Comparison of ENCODE assay signal across 18 mouse cellular contexts in genomic region chr7:71289702-71290101, GRCm38 (mm10).
DNase-seq lines count a peak whose midpoint lies in the region; ATAC-seq and TF ChIP-seq lines count a peak whose summit lies in the region.
"Had no signal": no experiment of that assay in that cellular context is flagged by ENCODE, and none has a peak within 500 bp of the region (broad histone marks: within the 10 kb centered on the region; RNA-seq: fewer than 3 reads in every experiment).

No protein-coding gene starts in this region.

- H3K27me3 ChIP-seq in liver, adult 2 months (ENCODE audit: control insufficient read depth, insufficient read depth, low read length): no peaks in the 10 kb centered on the region
- no peaks in the 10 kb centered on the region for H3K27me3 ChIP-seq in liver, postnatal 0 days (ENCODE audit: insufficient read depth, low read length)
- H3K27me3 ChIP-seq: CH12.LX had no signal

- no peak for TF ChIP-seq POLR2A in liver, adult 2 months (IDR thresholded peaks at IDR 0.05; ENCODE audit: extremely low read depth, insufficient read depth, low read length)

- no peak overlapping the region for H3K9ac ChIP-seq in liver, adult 2 months (ENCODE audit: low read depth, low read length)
- H3K9ac ChIP-seq in liver, postnatal 0 days (replicated peaks): no peak overlapping the region

- H3K4me1 ChIP-seq in liver, adult 2 months (ENCODE audit: control insufficient read depth, insufficient read depth, low read length): no peaks in the 10 kb centered on the region; the same call in 1 of the 2 replicates
- H3K4me1 ChIP-seq in liver, postnatal 0 days (ENCODE audit: insufficient read depth): no peaks in the 10 kb centered on the region

- no peak for TF ChIP-seq CTCF in liver, adult 2 months (IDR thresholded peaks at IDR 0.05; ENCODE audit: low read depth, low read length)
- TF ChIP-seq CTCF in liver, postnatal 0 days (IDR thresholded peaks at IDR 0.05; ENCODE audit: low read depth): no peak

- no peak for TF ChIP-seq EP300 in liver, postnatal 0 days (IDR thresholded peaks at IDR 0.05; ENCODE audit: low read depth)

- no peaks in the 10 kb centered on the region for H3K36me3 ChIP-seq in liver, adult 2 months (ENCODE audit: control insufficient read depth, insufficient read depth, low read length)
- no peaks in the 10 kb centered on the region for H3K36me3 ChIP-seq in liver, postnatal 0 days (replicated peaks; ENCODE audit: insufficient read depth, low read length)
- H3K36me3 ChIP-seq: G1E had no signal

- no peaks in the 10 kb centered on the region for H3K79me2 ChIP-seq in liver, adult 2 months (ENCODE audit: control insufficient read depth, insufficient read depth, low read length)

- no peak overlapping the region for H3K4me3 ChIP-seq in liver, adult 2 months (ENCODE audit: insufficient read depth, low read depth, low read length)
- no peak overlapping the region for H3K4me3 ChIP-seq in liver, postnatal 0 days (ENCODE audit: low read depth, low read length)

- peak; percentile 8 for DNase-seq in liver, adult 2 months (ENCODE audit: extremely low read depth, low read depth, low spot score)
- no peak for DNase-seq in liver, postnatal 0 days
- DNase-seq: adrenal gland, adult 2 months; adrenal gland, adult 8-10 months; adrenal gland, postnatal 10 days; adrenal gland, postnatal 14 days; adrenal gland, postnatal 25 days; adrenal gland, postnatal 36 days; B cell, adult 2 months; cerebellum, adult 11 months; cerebellum, adult 11-12 months; cerebellum, adult 18-20 months; cerebellum, adult 2 months had no signal

- no peak overlapping the region for H3K4me2 ChIP-seq in liver, postnatal 0 days (ENCODE audit: low read depth, low read length)

- 60% methylated on average over 4 of the region's 4 CpGs for WGBS in liver, adult 2 months
- WGBS in liver, postnatal 0 days (ENCODE audit: insufficient replicate concordance): 38% methylated on average over 4 of the region's 4 CpGs

- H3K27ac ChIP-seq in liver, adult 2 months (replicated peaks; ENCODE audit: insufficient read depth, low read depth, low read length): no peak overlapping the region
- H3K27ac ChIP-seq in liver, postnatal 0 days (ENCODE audit: low read depth): no peak overlapping the region

- ATAC-seq in liver, postnatal 0 days: no peak
- ATAC-seq: activated CD4-positive, CD25-positive, alpha-beta regulatory T cell, adult 4 months; CD4-positive, CD25-positive, alpha-beta regulatory T cell, adult 4 months; Patski had no signal

- H3K9me3 ChIP-seq in liver, postnatal 0 days (ENCODE audit: low read length): no peaks in the 10 kb centered on the region
